Mouse (Mus musculus) small intestine, adult 2 months (tissue): ENCODE data around the gene Thada. TPM values are rescaled to one million over a fixed set of nuclear protein-coding genes. Genes with fewer than 3 reads are reported as not detected.
"Not testable (repeated sequence)": the region's sequence is repeated elsewhere in the genome, so short reads cannot be mapped to it uniquely, and the experiment has no call there.

ENCODE experiments used
- H3K27ac ChIP-seq: fragments of 200-500 bp; 2 replicates; pipeline ENCODE4 v1.5.1; 2012; ENCODE audit warnings: low read depth, low read length, control low read depth, inconsistent platforms; ENCODE audit not compliant: insufficient read depth
- H3K27me3 ChIP-seq: fragments of 200-500 bp; 2 replicates; pipeline ENCODE4 v1.6.1; 2012; ENCODE audit warnings: mild to moderate bottlenecking, moderate library complexity, low read length, inconsistent platforms; ENCODE audit not compliant: control insufficient read depth, insufficient read depth
- H3K36me3 ChIP-seq: fragments of 200-500 bp; 2 replicates; pipeline ENCODE4 v1.6.1; 2012; ENCODE audit warnings: mild to moderate bottlenecking, low read length, control low read depth, inconsistent platforms; ENCODE audit not compliant: control insufficient read depth, insufficient read depth
- H3K4me1 ChIP-seq: fragments of 200-500 bp; 2 replicates; pipeline ENCODE4 v1.6.1; 2012; ENCODE audit warnings: low read length, inconsistent platforms, mixed read lengths; ENCODE audit not compliant: control insufficient read depth, insufficient read depth, insufficient read length
- H3K4me3 ChIP-seq: fragments of 200-500 bp; 2 replicates; pipeline ENCODE4 v1.5.1; 2012; ENCODE audit warnings: low read depth, mild to moderate bottlenecking, control low read depth, inconsistent platforms, low read length, moderate library complexity
- CTCF ChIP-seq: fragments of 200-500 bp; IDR thresholded peaks from 2 replicates; pipeline ENCODE4 v1.5.1; 2012; ENCODE audit warnings: low read depth, mild to moderate bottlenecking, control low read depth, inconsistent platforms, low read length, moderate library complexity, mixed read lengths; ENCODE audit not compliant: insufficient replicate concordance, insufficient read length; ENCODE audit errors: extremely low read depth
- POLR2A ChIP-seq: fragments of 200-500 bp; IDR thresholded peaks from 2 replicates; pipeline ENCODE4 v1.6.1; 2012; ENCODE audit warnings: low read depth, mild to moderate bottlenecking, control low read depth, inconsistent platforms, low read length, moderate library complexity
- WGBS: fragments of 180-500 bp; shearing (Covaris S2); methylation state at CpG from one replicate; pipeline ENCODE4 v1.1.7; 2018; 5-methylcytosine and 5-hydroxymethylcytosine counted together
- polyA plus RNA-seq: library from polyadenylated mRNA; depleted of rRNA; stranded (reverse); fragments of >200 nt; gene quantifications from 2 replicates; pipeline ENCODE4 v1.2.3, GENCODE M21; 2012

The Thada gene
- polyA plus RNA-seq, 1 experiment: 3.5 TPM

DNA sequence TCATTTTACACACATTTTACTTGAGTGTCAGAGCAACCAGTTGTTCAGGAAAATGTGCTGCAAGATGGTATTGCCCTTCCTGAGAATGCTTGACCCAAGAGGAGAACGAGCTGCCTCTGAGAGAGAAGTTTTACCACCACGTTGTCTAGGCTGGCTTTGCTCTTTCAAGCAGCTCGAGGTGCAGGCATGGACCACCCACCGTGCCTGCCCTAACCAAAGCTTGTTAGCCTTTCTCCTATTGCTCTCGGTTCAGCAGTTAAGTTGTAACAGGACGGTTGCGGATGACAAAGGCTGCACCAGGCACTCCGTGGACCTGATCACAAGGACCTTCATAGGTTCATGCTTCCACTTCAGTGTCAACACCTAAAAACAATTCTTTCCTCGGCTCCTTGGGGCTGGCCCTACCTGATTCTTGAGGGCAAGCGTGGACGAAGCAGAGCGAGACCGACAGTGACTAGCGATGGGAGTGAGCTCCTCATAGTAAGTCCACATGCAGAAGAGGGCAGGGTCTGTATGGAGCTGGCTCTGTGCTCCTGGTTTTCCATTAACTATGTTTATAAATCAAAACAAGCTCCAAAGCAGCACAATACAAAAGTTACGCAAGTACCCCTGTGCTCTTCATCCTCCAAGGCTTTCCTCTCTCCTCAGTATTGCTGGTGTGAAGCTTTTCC is 241.7 kb downstream of the Thada start:
- Histone ChIP-seq H3K4me1 (no peaks in the 10 kb centered on the region), H3K36me3 (peaks cover 21% of the 10 kb centered on the region), H3K27ac (no peak overlapping the region), H3K27me3 (no peaks in the 10 kb centered on the region), H3K4me3 (no peak overlapping the region)
- TF ChIP-seq CTCF: no peak
- no peak for TF ChIP-seq POLR2A
- WGBS: 86% methylated on average over 15 of the region's 15 CpGs

DNA sequence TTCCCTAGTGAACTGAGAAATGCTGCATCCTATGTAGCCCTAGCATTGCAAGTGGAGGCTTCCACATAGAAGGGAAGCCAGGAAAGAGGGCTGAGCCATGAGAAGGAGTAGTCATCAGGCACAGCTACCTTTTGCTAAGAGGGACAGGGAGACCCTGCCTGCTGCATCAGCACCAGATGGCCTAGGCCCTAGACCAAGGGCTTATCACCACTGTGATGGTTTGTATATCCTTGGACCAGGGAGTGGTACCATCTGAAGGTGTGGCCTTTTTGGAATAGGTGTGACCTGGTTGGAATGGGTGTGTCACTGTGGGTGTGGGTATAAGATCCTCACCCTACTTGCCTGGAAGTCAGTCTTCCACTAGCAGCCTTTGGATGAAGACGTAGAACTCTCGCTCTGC is 247.2 kb downstream of the Thada start:
- not testable (repeated sequence) for H3K4me3 ChIP-seq
- WGBS: 97% methylated on average over 2 of the region's 2 CpGs

GRCm38 (mm10) chr17:84217696-84218095 is 248.3 kb downstream of the Thada start:
- H3K4me1 ChIP-seq: no peaks in the 10 kb centered on the region
- no peak overlapping the region for H3K4me3 ChIP-seq
- TF ChIP-seq POLR2A: no peak
- no peak for TF ChIP-seq CTCF
- WGBS: 89% methylated on average over 3 of the region's 3 CpGs
- H3K27me3 ChIP-seq: no peaks in the 10 kb centered on the region
- peaks cover 7% of the 10 kb centered on the region for H3K36me3 ChIP-seq
- no peak overlapping the region for H3K27ac ChIP-seq

More for the DNA sequence above, 247.2 kb downstream of the Thada start:
- H3K27ac ChIP-seq, H3K4me1 ChIP-seq, H3K27me3 ChIP-seq, H3K36me3 ChIP-seq: not testable (repeated sequence)

DNA sequence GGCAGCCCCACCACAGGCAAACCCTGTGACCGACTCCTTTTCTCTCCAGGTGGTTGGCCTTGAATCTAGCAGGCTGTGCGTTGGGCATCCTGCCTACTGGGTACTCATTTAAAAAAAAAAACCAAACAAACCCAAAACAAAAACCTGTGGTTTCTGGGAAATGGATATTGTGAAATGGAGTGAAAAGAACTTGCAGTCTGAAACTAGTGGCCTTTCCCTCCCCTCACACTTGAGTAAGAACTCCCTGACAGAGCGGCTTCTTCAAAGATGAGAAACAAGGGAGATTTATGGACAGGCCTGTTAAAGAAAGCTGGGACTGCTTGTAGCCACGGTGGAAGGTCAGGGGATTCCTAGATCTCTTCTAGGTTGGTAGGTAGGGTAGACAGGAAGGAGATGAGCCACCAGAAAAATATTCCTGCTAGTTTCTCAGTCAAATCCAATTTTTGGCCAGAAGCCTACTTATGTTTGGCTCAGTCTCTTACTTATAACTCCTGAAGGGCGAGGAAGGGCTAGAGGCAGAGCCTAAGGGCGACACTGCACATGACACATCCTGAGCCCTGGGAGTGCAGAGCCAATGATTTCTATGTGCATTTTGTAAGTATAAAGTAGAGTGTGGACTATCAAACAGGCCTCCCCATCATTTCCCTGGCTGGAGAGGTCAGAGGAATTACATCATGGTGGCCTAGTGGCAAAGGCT is 250.6 kb downstream of the Thada start:
- H3K36me3 ChIP-seq: peaks cover 5% of the 10 kb centered on the region; the same call in 1 of the 2 replicates
- H3K27me3 ChIP-seq: no peaks in the 10 kb centered on the region
- H3K4me3 ChIP-seq: no peak overlapping the region
- WGBS: 77% methylated on average over 6 of the region's 6 CpGs
- no peaks in the 10 kb centered on the region for H3K4me1 ChIP-seq
- no peak overlapping the region for H3K27ac ChIP-seq
- TF ChIP-seq CTCF (no peak), POLR2A (no peak)

DNA sequence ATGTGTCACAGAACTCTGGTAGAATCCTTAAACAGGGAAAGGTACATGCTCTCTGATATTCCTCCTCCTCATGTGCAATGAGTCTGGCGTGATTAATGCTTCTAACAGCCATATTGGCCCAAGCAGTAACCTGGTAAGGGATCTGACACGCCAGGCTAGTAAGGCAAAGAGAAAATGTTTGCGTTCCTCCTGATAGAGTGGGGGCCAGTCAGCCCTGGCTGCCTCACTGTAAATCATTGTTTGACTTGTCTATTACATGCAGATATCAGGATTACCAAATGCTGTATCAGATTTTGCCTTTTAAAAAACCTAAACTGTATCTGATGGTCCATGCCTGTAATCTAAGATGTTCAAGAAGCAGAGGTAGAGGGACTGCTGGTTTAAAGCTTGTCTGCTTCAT is 252.5 kb downstream of the Thada start:
- Histone ChIP-seq H3K36me3 (0 out of 2 replicates have a peak, but pooled peaks cover 2% of the 10 kb centered on the region), H3K27ac (no peak overlapping the region), H3K4me1 (no peaks in the 10 kb centered on the region), H3K4me3 (no peak overlapping the region), H3K27me3 (no peaks in the 10 kb centered on the region)
- WGBS: 91% methylated on average over 3 of the region's 3 CpGs
- TF ChIP-seq CTCF (no peak), POLR2A (no peak)

DNA sequence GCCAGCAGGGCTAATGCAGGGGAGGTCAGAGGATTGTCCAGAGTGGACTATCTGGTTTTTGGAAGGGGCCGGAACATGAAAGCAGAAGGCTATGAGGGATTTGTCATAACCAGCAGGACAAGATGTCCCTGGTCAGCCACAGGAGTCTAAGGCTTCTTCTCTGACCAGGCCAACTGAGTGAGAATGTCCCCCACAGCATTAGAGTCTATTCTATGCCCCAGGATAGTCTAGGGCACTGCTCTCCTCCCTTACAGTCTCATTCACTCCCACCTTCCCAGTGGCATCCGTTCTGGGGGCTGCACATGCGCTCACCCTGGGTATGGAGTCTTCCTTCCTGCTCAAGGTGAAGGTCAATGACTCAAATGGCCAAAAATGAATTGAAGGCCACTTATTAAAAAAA is 258.4 kb downstream of the Thada start:
- Histone ChIP-seq H3K27me3 (no peaks in the 10 kb centered on the region), H3K4me1 (peaks cover 4% of the 10 kb centered on the region; the same call in 1 of the 2 replicates), H3K36me3 (peaks cover 7% of the 10 kb centered on the region; the same call in 1 of the 2 replicates), H3K4me3 (no peak overlapping the region), H3K27ac (no peak overlapping the region)
- WGBS: 92% methylated on average over 3 of the region's 3 CpGs
- TF ChIP-seq POLR2A (no peak), CTCF (no peak)

DNA sequence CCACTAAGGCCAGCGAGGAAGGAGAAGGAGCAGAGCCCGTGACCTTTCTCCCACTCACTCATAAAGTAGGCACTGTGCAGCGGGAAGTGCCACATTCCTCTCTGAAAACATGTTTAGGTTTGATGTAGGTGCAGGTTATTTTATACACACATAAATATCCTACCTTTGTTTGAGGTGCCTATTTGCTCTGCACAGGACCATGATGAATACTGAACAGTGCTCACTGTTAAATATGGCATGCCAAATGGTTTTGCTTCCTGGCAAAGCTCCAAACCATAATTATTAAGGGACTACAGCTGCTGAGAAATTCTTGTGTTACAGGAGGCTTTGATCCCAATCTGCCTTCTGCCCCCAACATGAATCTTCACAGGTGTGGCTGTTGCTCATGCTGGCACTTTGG is 259.8 kb downstream of the Thada start:
- Histone ChIP-seq H3K36me3 (peaks cover 7% of the 10 kb centered on the region; the same call in 1 of the 2 replicates), H3K27me3 (no peaks in the 10 kb centered on the region), H3K4me1 (peaks cover 4% of the 10 kb centered on the region; the same call in 1 of the 2 replicates), H3K4me3 (no peak overlapping the region), H3K27ac (no peak overlapping the region)
- TF ChIP-seq CTCF (no peak), POLR2A (no peak)
- WGBS: 78% methylated on average over 3 of the region's 3 CpGs
